In genomic region chr1:168287843-168288591, GRCm38 (mm10) we compare ENCODE assay signal across 8 mouse cellular contexts.
A peak's percentile ranks its signal among the peaks of the same experiment; 100 is the strongest.
DNase-seq lines count a peak whose midpoint lies in the region; ATAC-seq and TF ChIP-seq lines count a peak whose summit lies in the region.

No protein-coding gene starts in this region.

- H3K27ac ChIP-seq in embryonic facial prominence, embryonic 12.5 days = peak overlapping the region; percentile 73
- no peak overlapping the region for H3K27ac ChIP-seq in intestine, postnatal 0 days (ENCODE audit: low read depth, low read length)
- H3K27ac ChIP-seq in liver, embryonic 16.5 days (ENCODE audit: low read length) = peak overlapping the region; percentile 91
- peak overlapping the region; percentile 57 for H3K27ac ChIP-seq in neural tube, embryonic 12.5 days

- H3K4me3 ChIP-seq in embryonic facial prominence, embryonic 12.5 days = no peak overlapping the region
- H3K4me3 ChIP-seq in intestine, postnatal 0 days (ENCODE audit: low read depth, low read length) = no peak overlapping the region
- peak overlapping the region; percentile 36 for H3K4me3 ChIP-seq in liver, embryonic 16.5 days (ENCODE audit: low read depth, low read length)
- no peak overlapping the region for H3K4me3 ChIP-seq in neural tube, embryonic 12.5 days

- peaks cover 71% of the 10 kb centered on the region for H3K4me1 ChIP-seq in embryonic facial prominence, embryonic 12.5 days
- H3K4me1 ChIP-seq in intestine, postnatal 0 days (replicated peaks; ENCODE audit: control insufficient read depth, insufficient read depth, low read length) = peaks cover 14% of the 10 kb centered on the region
- H3K4me1 ChIP-seq in liver, embryonic 16.5 days (ENCODE audit: control insufficient read depth, low read depth, low read length) = peaks cover 56% of the 10 kb centered on the region
- peaks cover 90% of the 10 kb centered on the region for H3K4me1 ChIP-seq in neural tube, embryonic 12.5 days

- H3K36me3 ChIP-seq in embryonic facial prominence, embryonic 12.5 days = peaks cover 4% of the 10 kb centered on the region; the same call in 1 of the 2 replicates
- 0 out of 2 replicates have a peak, but pooled peaks cover 3% of the 10 kb centered on the region for H3K36me3 ChIP-seq in intestine, postnatal 0 days (ENCODE audit: control insufficient read depth, insufficient read depth)
- H3K36me3 ChIP-seq in liver, embryonic 16.5 days (ENCODE audit: control insufficient read depth, insufficient read depth) = no peaks in the 10 kb centered on the region
- no peaks in the 10 kb centered on the region for H3K36me3 ChIP-seq in neural tube, embryonic 12.5 days

- TF ChIP-seq CTCF in intestine, postnatal 0 days (IDR thresholded peaks at IDR 0.05; ENCODE audit: low read depth) = no peak

- H3K9ac ChIP-seq in embryonic facial prominence, embryonic 12.5 days = 0 out of 2 replicates have a peak overlapping the region, but pooled peaks have one; percentile 15
- H3K9ac ChIP-seq in intestine, postnatal 0 days (ENCODE audit: low read depth, low read length) = no peak overlapping the region
- peak overlapping the region; percentile 53 for H3K9ac ChIP-seq in liver, embryonic 16.5 days (ENCODE audit: low read depth, low read length)
- peak overlapping the region; percentile 33; the same call in 1 of the 2 replicates for H3K9ac ChIP-seq in neural tube, embryonic 12.5 days

- H3K27me3 ChIP-seq in embryonic facial prominence, embryonic 12.5 days = no peaks in the 10 kb centered on the region
- H3K27me3 ChIP-seq in intestine, postnatal 0 days (replicated peaks; ENCODE audit: control insufficient read depth, insufficient read depth, low read length) = no peaks in the 10 kb centered on the region
- no peaks in the 10 kb centered on the region for H3K27me3 ChIP-seq in liver, embryonic 16.5 days (ENCODE audit: control insufficient read depth, insufficient read depth, low read depth, low read length)
- H3K27me3 ChIP-seq in neural tube, embryonic 12.5 days (replicated peaks) = no peaks in the 10 kb centered on the region

- DNase-seq in layer of hippocampus, adult 11-12 months (ENCODE audit: low spot score) = peak; percentile 37
- DNase-seq in layer of hippocampus, adult 9-10 months (ENCODE audit: low spot score) = no peak
- peak; percentile 72 for DNase-seq in heart, adult 8-10 months (ENCODE audit: low spot score)
- DNase-seq in thymus, postnatal 25 days = no peak

- WGBS in embryonic facial prominence, embryonic 12.5 days = 45% methylated on average over 23 of the region's 23 CpGs
- 21% methylated on average over 23 of the region's 23 CpGs for WGBS in intestine, postnatal 0 days
- 9% methylated on average over 23 of the region's 23 CpGs for WGBS in liver, embryonic 16.5 days (ENCODE audit: insufficient replicate concordance)
- WGBS in neural tube, embryonic 12.5 days = 30% methylated on average over 23 of the region's 23 CpGs

- peak; percentile 53; the same call in 1 of the 2 replicates for ATAC-seq in embryonic facial prominence, embryonic 12.5 days (ENCODE audit: insufficient number of reproducible peaks, insufficient read depth, low FRiP score, low TSS enrichment)
- ATAC-seq in intestine, postnatal 0 days = no peak
- ATAC-seq in liver, embryonic 16.5 days (ENCODE audit: low read depth) = peak; percentile 94
- ATAC-seq in neural tube, embryonic 12.5 days (ENCODE audit: low FRiP score, low read depth) = peak; percentile 14; the same call in 1 of the 2 replicates

- H3K9me3 ChIP-seq in embryonic facial prominence, embryonic 12.5 days = no peaks in the 10 kb centered on the region
- no peaks in the 10 kb centered on the region for H3K9me3 ChIP-seq in intestine, postnatal 0 days (ENCODE audit: control insufficient read depth)
- no peaks in the 10 kb centered on the region for H3K9me3 ChIP-seq in liver, embryonic 16.5 days (replicated peaks; ENCODE audit: control insufficient read depth, low read length)
- no peaks in the 10 kb centered on the region for H3K9me3 ChIP-seq in neural tube, embryonic 12.5 days

- peak overlapping the region; percentile 8; the same call in 1 of the 2 replicates for H3K4me2 ChIP-seq in embryonic facial prominence, embryonic 12.5 days (replicated peaks)
- H3K4me2 ChIP-seq in intestine, postnatal 0 days (replicated peaks; ENCODE audit: low read depth) = peak overlapping the region; percentile 35
- peak overlapping the region; percentile 60 for H3K4me2 ChIP-seq in liver, embryonic 16.5 days (ENCODE audit: low read depth, low read length)
- peak overlapping the region; percentile 35 for H3K4me2 ChIP-seq in neural tube, embryonic 12.5 days (replicated peaks)

Comparison
In these comparisons a context has a peak if more than half of its experiments do, and no peak if none do; other contexts are left out.
1. DNase-seq: peak in layer of hippocampus, adult 11-12 months (single experiment) and heart, adult 8-10 months (single experiment); none in layer of hippocampus, adult 9-10 months (single experiment) and thymus, postnatal 25 days (single experiment).
2. H3K4me2 ChIP-seq: peak in every context shown above with its lines; median percentile 60 in liver, embryonic 16.5 days; 35 in intestine, postnatal 0 days; 35 in neural tube, embryonic 12.5 days; 8 in embryonic facial prominence, embryonic 12.5 days.